In the genomic region with DNA sequence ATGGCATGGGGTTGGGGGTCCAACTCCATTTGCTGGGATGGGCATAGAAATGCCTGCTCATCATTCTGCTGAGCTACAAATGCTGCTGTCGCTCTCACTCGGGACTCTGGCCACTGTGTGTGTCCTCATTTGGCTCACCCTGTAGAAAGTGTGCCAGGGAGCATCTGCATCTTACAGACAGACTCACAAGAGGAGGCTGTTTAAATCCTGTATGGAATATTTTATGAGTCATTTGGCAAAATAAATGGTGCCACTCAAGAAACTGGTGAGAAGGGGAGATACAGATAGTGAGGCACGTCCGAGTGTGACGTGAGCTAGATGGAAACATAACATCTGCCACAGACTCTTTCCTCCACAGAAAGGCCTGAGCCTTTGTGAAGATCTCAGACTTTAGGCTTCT, we compare ENCODE assay signal across 17 mouse cellular contexts.
"Had no signal": no experiment of that assay in that cellular context is flagged by ENCODE, and none has a peak within 500 bp of the region (broad histone marks: within the 10 kb centered on the region; RNA-seq: fewer than 3 reads in every experiment).

No protein-coding gene starts in this region.

- H3K4me3 ChIP-seq: lung, embryonic 15.5 days; midbrain, embryonic 10.5 days; midbrain, embryonic 12.5 days; myocyte; neural tube, embryonic 13.5 days; neural tube, embryonic 15.5 days had no signal

- H3K4me1 ChIP-seq: lung, embryonic 15.5 days; midbrain, embryonic 10.5 days; midbrain, embryonic 12.5 days; neural tube, embryonic 13.5 days; neural tube, embryonic 15.5 days had no signal

- DNase-seq: lung, adult 18-20 months; lung, postnatal 4 days; midbrain, embryonic 14.5 days; retina, postnatal 1 day; right cerebral cortex, adult 18-20 months; right cerebral cortex, postnatal 25 days; right cerebral cortex, postnatal 4 days; spleen, adult 18-20 months; thymus, adult 18-20 months; thymus, postnatal 14 days; thymus, postnatal 36 days had no signal
